Mouse (Mus musculus) limb, embryonic 11.5 days (tissue): ENCODE data around the gene Pakap. TPM values are rescaled to one million over a fixed set of nuclear protein-coding genes. Genes with fewer than 3 reads are reported as not detected.

Experiments
- ATAC-seq: fragments of 200-750 bp; cut with Nextera tagmentation; 2 replicates; pipeline ENCODE4 v1.8.0; 2017; ENCODE audit warnings: low read depth; ENCODE audit not compliant: insufficient number of reproducible peaks, low FRiP score, low TSS enrichment
- DNase-seq: peaks from one replicate; pipeline ENCODE4 v3.0.0-alpha.2; 2015; ENCODE audit warnings: low spot score
- H3K27ac ChIP-seq: fragments of 300-500 bp; sonication (generic); replicated peaks from 2 replicates; pipeline ENCODE4 v1.5.1; 2014; ENCODE audit warnings: low read depth, mild to moderate bottlenecking, low read length
- H3K27me3 ChIP-seq: fragments of 300-500 bp; sonication (generic); 2 replicates; pipeline ENCODE4 v1.6.1; 2014; ENCODE audit warnings: mild to moderate bottlenecking, low read length, mixed read lengths; ENCODE audit not compliant: control insufficient read depth, insufficient read depth
- H3K36me3 ChIP-seq: fragments of 300-500 bp; sonication (generic); 2 replicates; pipeline ENCODE4 v1.6.1; 2014; ENCODE audit warnings: mild to moderate bottlenecking, low read length, moderate library complexity, mixed read lengths; ENCODE audit not compliant: control insufficient read depth, insufficient read depth
- H3K4me1 ChIP-seq: fragments of 300-500 bp; sonication (generic); 2 replicates; pipeline ENCODE4 v1.6.1; 2014; ENCODE audit warnings: low read length, mixed read lengths; ENCODE audit not compliant: control insufficient read depth, insufficient read depth
- H3K4me2 ChIP-seq: fragments of 300-500 bp; sonication (generic); 2 replicates; pipeline ENCODE4 v1.6.1; 2014; ENCODE audit warnings: low read depth, mild to moderate bottlenecking, moderate library complexity; ENCODE audit not compliant: severe bottlenecking
- H3K4me3 ChIP-seq: fragments of 300-500 bp; sonication (generic); 2 replicates; pipeline ENCODE4 v1.5.1; 2014; ENCODE audit warnings: low read depth, low read length
- H3K9ac ChIP-seq: fragments of 300-500 bp; sonication (generic); 2 replicates; pipeline ENCODE4 v1.6.1; 2014; ENCODE audit warnings: mild to moderate bottlenecking, low read length
- H3K9me3 ChIP-seq: fragments of 300-500 bp; sonication (generic); 2 replicates; pipeline ENCODE4 v1.6.1; 2016; ENCODE audit warnings: low read length; ENCODE audit not compliant: control insufficient read depth
- WGBS: fragments of 180-500 bp; shearing (Covaris S2); extraction: QIAGEN DNeasy Blood & Tissue Kit; methylation state at CpG from one replicate; pipeline ENCODE4 v1.1.7; 2014; 5-methylcytosine and 5-hydroxymethylcytosine counted together
- polyA plus RNA-seq: library from polyadenylated mRNA; unstranded; fragments of >200 nt; fragmentation: Nextera tagmentation; extraction: Ambion mirVana; gene quantifications from 2 replicates; pipeline ENCODE4 v1.2.1, GENCODE M21; 2014

Pakap gene
- polyA plus RNA-seq, 1 experiment from 2014 or later, result 32.6 TPM

DNA sequence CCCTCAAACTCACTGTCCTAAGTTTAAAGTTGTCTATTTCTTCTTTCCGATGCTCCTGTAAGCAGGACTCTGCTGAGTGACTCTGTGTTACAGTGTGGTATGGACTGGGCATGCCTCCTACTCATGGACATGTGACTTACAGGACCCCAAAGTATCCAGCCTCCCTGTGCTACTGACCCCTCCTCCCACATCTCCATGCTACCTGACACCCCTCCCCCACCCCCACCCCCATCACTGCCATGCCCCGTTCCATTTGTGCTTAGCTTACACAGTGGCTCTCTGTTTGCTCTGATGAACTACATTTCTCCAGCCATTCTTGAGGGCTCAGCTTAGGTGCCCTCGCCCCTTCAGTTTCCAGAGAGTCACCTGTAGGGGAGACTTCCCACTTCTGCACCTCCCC lies 118.8 kb downstream of the Pakap start:
- WGBS, result 69% methylated on average over 3 of the region's 3 CpGs
- Histone ChIP-seq H3K27ac (no peak overlapping the region), H3K9me3 (no peaks in the 10 kb centered on the region), H3K36me3 (no peaks in the 10 kb centered on the region), H3K27me3 (no peaks in the 10 kb centered on the region), H3K4me2 (no peak overlapping the region), H3K9ac (no peak overlapping the region), H3K4me1 (peaks cover 9% of the 10 kb centered on the region; the same call in 1 of the 2 replicates), H3K4me3 (no peak overlapping the region)
- DNase-seq (no peak), ATAC-seq (0 out of 2 replicates have a peak, but pooled peaks have one; percentile 54)

DNA sequence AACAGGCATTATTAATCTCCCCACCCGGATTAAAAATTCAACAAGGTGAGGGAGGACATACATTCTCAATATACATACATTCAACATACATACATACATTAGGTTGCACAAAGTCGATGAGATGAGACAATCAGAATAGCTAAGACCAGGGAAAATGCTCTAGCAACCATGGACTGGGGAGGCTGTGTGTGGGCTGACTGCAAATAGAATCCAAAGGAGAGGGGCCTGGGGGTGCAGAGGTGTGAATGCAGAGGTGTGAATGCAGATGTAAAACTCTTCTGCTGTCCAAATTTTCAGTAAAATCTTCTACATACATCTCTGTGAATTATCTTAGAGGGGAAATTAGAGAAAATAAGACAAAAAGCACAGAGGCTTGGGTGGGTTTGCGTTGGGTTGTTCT lies 119.6 kb downstream of the Pakap start:
- Histone ChIP-seq H3K36me3 (no peaks in the 10 kb centered on the region), H3K27ac (no peak overlapping the region), H3K27me3 (no peaks in the 10 kb centered on the region), H3K9me3 (no peaks in the 10 kb centered on the region), H3K4me3 (no peak overlapping the region), H3K9ac (no peak overlapping the region), H3K4me1 (peaks cover 9% of the 10 kb centered on the region; the same call in 1 of the 2 replicates), H3K4me2 (no peak overlapping the region)
- DNase-seq (no peak), ATAC-seq (no peak)
- 81% methylated on average over 3 of the region's 3 CpGs for WGBS

DNA sequence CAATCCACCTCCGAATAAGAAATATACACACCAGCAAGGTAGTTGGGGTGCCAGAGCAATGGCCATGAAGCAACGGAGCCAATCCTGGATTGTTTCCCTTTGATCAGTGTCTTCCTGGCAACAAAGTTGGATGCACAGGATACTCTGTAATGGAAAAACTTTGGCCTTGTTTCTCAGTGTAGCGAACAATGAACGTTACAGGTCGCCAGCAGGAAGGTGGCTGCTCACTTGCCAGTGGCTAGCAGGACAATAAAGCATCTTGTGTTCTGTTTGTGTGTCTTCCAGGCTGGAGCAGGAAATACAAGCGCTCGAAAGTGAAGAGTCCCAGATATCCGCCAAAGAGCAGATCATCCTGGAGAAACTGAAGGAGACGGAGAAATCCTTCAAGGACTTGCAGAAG lies 120.2 kb downstream of the Pakap start:
- no peak overlapping the region for H3K27ac ChIP-seq
- no peak overlapping the region for H3K9ac ChIP-seq
- H3K4me2 ChIP-seq, result no peak overlapping the region
- no peaks in the 10 kb centered on the region for H3K27me3 ChIP-seq
- peaks cover 9% of the 10 kb centered on the region; the same call in 1 of the 2 replicates for H3K4me1 ChIP-seq
- DNase-seq (no peak), ATAC-seq (no peak)
- H3K9me3 ChIP-seq, result no peaks in the 10 kb centered on the region
- WGBS, result 81% methylated on average over 9 of the region's 9 CpGs
- no peaks in the 10 kb centered on the region for H3K36me3 ChIP-seq
- H3K4me3 ChIP-seq, result no peak overlapping the region

DNA sequence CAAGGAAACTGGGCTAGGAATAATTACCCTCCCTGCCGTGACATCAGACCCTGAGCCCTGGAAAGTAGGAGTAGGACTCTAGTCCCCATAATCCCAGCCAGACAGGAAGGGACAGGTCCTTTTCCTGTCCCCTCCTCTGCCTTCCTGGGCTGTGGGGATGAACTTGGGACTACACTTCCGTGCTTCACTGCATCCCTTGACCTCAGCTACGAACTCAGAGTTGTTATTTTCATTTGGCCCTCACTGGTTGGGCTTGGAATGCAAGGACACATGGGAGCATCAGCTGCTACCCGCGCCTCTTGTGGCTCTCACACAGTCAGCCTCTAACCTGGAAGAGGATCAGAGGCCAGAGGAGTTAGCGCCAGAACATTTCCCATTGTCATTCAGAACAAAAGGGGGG lies 122.0 kb downstream of the Pakap start:
- 78% methylated on average over 6 of the region's 6 CpGs for WGBS
- DNase-seq, result no peak
- Histone ChIP-seq H3K27me3 (no peaks in the 10 kb centered on the region), H3K27ac (no peak overlapping the region), H3K4me2 (no peak overlapping the region), H3K4me3 (no peak overlapping the region), H3K9ac (no peak overlapping the region), H3K4me1 (peaks cover 8% of the 10 kb centered on the region; the same call in 1 of the 2 replicates), H3K36me3 (no peaks in the 10 kb centered on the region), H3K9me3 (no peaks in the 10 kb centered on the region)
- ATAC-seq, result no peak

DNA sequence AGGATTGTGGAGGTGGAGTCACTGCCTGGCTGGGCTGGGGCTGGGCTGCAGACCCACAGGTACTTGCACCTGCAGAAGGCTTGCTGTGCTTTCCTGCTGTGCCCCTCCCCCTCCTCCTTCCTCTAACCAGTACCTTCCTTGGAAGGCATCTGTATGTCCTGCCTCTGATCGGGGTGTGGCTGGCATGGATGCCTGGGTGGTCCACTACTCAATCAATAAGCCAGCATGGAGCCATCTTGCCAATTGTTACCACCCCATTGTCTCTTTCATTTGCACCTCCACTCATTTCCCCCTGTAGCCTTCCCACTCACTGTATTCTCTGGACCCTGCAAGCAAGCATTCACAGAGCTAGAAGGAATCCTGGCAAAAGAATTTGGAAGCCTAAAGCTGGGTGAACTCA lies 122.8 kb downstream of the Pakap start:
- 90% methylated on average over 1 of the region's 1 CpGs for WGBS
- H3K4me3 ChIP-seq, result no peak overlapping the region
- no peak overlapping the region for H3K9ac ChIP-seq
- ATAC-seq (no peak), DNase-seq (no peak)
- H3K4me2 ChIP-seq, result no peak overlapping the region
- H3K9me3 ChIP-seq, result no peaks in the 10 kb centered on the region
- H3K36me3 ChIP-seq, result no peaks in the 10 kb centered on the region
- H3K27me3 ChIP-seq, result no peaks in the 10 kb centered on the region
- no peak overlapping the region for H3K27ac ChIP-seq
- peaks cover 6% of the 10 kb centered on the region; the same call in 1 of the 2 replicates for H3K4me1 ChIP-seq

DNA sequence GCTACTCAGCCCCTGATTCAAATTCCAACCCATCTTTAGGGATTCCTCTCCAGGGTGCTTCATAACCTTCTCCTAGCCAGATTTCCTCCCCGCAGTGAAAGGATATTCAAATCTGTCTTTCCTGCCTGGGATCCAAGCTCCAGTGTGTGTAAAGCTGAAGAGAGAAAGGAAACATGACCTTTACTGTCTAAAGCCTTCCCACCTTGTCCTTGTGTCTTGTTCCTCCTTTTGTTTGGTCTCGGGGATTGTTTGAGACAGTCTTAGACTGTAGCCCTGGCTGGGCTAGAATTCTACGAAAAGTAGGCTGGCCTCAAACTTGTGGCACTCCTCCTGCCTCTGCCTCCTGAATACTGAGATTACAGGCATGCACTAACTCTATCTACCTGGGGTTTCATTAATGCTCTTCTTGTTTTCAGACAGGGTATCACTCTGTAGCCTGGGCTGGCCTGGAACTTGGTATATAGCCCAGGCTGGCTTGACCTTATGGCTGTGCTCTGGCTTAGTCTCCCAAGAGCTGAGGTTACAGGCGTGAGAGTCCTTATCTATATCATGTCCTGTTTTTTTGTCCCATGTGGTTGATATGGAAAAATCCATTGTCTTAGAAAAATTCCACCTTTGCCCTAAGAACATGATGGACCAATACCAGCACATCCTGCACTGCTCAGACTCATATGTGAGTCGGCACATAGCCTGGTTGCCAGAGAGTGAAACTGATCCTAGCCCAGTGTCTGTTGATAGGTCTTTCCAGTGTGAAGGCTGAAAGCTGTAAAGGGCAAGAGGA lies 126.6 kb downstream of the Pakap start:
- no peak for ATAC-seq

DNA sequence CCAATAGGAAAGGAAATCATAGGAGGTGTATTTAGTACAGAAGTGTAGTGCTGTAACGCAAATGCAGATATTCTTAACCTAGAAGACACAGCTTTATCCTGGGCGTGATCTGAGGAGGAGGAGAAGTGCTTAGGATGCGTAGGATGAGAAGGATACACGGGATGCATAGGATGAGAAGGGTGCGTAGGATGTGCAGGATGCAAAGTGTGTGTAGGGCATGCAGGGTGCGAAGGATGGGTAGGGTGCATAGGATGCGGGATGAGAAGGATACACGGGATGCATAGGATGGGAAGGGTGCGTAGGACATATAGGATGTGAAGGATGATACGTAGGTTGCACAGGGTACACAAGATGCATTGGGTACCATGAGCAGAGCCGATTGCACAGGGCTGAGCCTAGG lies 129.0 kb downstream of the Pakap start:
- H3K9me3 ChIP-seq, result no peaks in the 10 kb centered on the region
- DNase-seq, result no peak
- no peak overlapping the region for H3K4me3 ChIP-seq
- no peak overlapping the region for H3K4me2 ChIP-seq
- no peaks in the 10 kb centered on the region for H3K27me3 ChIP-seq
- 0 out of 2 replicates have a peak, but pooled peaks cover 3% of the 10 kb centered on the region for H3K4me1 ChIP-seq
- ATAC-seq, result no peak
- 96% methylated on average over 11 of the region's 11 CpGs for WGBS
- H3K36me3 ChIP-seq, result no peaks in the 10 kb centered on the region
- H3K9ac ChIP-seq, result no peak overlapping the region
- H3K27ac ChIP-seq, result no peak overlapping the region

More for the DNA sequence above, 126.6 kb downstream of the Pakap start:
- Histone ChIP-seq H3K9me3 (no peaks in the 10 kb centered on the region), H3K4me3 (no peak overlapping the region), H3K9ac (no peak overlapping the region), H3K4me1 (0 out of 2 replicates have a peak, but pooled peaks cover 3% of the 10 kb centered on the region), H3K27me3 (no peaks in the 10 kb centered on the region), H3K27ac (no peak overlapping the region), H3K4me2 (no peak overlapping the region), H3K36me3 (no peaks in the 10 kb centered on the region)
- WGBS, result 87% methylated on average over 5 of the region's 5 CpGs
- no peak for DNase-seq

DNA sequence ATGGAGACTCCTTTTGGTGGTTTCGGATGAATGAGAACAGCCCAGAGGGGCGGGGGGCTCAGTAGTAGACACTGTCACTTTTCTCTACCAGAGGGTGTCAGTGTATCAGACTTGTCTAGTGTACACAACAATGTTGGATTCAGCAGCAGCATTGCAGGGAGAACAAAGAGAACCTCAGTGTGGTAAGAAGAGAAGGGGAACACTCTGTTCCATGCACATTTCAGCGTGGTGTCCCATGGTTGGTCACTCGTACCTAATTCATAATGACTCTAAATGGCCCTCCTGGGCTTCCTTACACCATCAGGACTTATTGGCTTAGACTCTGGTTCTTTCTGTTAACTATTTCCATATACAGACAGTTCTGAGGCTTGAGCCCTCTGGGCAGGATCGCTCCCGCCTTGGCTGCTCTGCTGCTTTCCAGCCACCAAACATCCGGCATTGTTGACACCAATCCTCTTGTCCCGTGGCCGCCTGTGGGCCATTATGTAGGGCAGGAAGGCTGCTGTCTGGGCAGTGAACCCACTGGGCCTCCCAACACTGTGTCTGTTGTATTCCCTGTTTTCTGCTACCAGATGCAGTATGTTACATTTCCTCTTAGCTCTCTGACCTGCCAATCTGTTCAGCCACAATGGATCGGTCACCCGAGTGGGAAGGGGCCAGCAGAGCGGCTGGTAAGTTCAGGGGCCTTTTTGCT lies 130.1 kb downstream of the Pakap start:
- H3K27me3 ChIP-seq, result no peaks in the 10 kb centered on the region
- ATAC-seq, result no peak
- H3K9ac ChIP-seq, result no peak overlapping the region
- H3K4me3 ChIP-seq, result no peak overlapping the region
- 84% methylated on average over 12 of the region's 12 CpGs for WGBS
- H3K27ac ChIP-seq, result no peak overlapping the region
- DNase-seq, result no peak
- H3K36me3 ChIP-seq, result no peaks in the 10 kb centered on the region
- H3K9me3 ChIP-seq, result no peaks in the 10 kb centered on the region
- peaks cover 3% of the 10 kb centered on the region; the same call in 1 of the 2 replicates for H3K4me1 ChIP-seq
- no peak overlapping the region for H3K4me2 ChIP-seq
